Mouse (Mus musculus): ENCODE results near the gene Cntrob. TPM values are rescaled to one million over a fixed set of nuclear protein-coding genes. Genes with fewer than 3 reads are reported as not detected.

The Cntrob gene
- polyA plus RNA-seq, 1 experiment from 2014 or later = 13.9 TPM

DNA sequence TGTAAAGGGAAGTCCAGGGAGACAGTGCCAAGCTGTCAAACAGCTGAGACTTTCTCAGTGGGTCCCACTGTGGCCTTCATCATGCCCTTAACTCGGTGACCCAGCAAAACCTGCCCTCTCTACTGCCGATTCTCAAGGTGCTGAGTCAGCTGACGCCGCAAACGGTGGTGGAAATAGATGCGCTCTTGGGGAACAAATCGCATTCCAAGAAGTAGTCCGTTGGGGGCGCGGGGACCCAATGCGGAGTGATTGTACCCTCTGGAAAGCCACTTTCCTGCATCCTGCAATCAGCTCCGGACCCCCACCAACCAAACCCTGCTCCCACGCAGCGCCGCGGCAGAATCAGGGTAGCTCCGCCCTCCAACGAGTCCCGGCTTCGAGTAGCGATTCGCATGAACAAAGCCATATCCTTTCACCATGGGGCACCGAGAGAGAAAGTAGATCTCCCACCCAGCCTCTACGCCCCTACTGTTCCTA lies 8.4 kb upstream of the Cntrob start:
- H3K27ac ChIP-seq (ENCODE audit: low read depth, low read length) = peak overlapping the region; percentile 71
- H3K36me3 ChIP-seq (ENCODE audit: control insufficient read depth, insufficient read depth, low read length) = no peaks in the 10 kb centered on the region
- no peaks in the 10 kb centered on the region for H3K9me3 ChIP-seq (replicated peaks; ENCODE audit: control insufficient read depth, low read length)
- peak overlapping the region; percentile 56 for H3K4me2 ChIP-seq (ENCODE audit: low read length)
- peak overlapping the region; percentile 67 for H3K9ac ChIP-seq (ENCODE audit: low read length)
- peaks cover 12% of the 10 kb centered on the region for H3K4me1 ChIP-seq (ENCODE audit: control insufficient read depth, insufficient read depth, low read length)
- peak; percentile 93 for DNase-seq (ENCODE audit: low spot score)
- peak overlapping the region; percentile 36 for H3K4me3 ChIP-seq (ENCODE audit: low read depth, low read length)
- under 1% methylated on average over 24 of the region's 24 CpGs for whole genome bisulfite sequencing
- ATAC-seq = peak; percentile 88
- H3K27me3 ChIP-seq (replicated peaks; ENCODE audit: control insufficient read depth, insufficient read depth, low read length) = no peaks in the 10 kb centered on the region

DNA sequence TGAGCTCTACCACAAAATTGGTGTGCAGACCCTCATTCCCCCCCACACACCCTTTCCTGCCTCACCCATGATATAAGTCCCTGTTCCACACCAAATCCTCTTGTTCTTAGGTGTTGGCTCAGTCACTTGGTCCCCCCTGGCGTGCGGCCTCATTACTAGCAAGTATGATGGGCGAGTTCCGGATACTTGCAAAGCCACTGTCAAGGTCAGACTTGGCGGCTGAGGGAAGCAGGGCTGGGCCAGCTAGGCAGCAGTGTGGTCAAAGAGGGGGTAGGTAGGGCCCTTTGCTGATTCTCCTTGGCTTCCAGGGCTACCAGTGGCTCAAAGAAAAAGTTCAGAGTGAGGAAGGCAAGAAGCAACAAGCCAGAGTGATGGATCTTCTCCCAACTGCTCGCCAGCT lies 7.6 kb upstream of the Cntrob start:
- Histone ChIP-seq H3K9ac (ENCODE audit: low read length) (no peak overlapping the region), H3K36me3 (ENCODE audit: control insufficient read depth, insufficient read depth, low read length) (no peaks in the 10 kb centered on the region), H3K4me1 (ENCODE audit: control insufficient read depth, insufficient read depth, low read length) (peaks cover 16% of the 10 kb centered on the region), H3K27me3 (replicated peaks; ENCODE audit: control insufficient read depth, insufficient read depth, low read length) (no peaks in the 10 kb centered on the region), H3K4me3 (ENCODE audit: low read depth, low read length) (no peak overlapping the region), H3K27ac (ENCODE audit: low read depth, low read length) (no peak overlapping the region), H3K4me2 (ENCODE audit: low read length) (no peak overlapping the region), H3K9me3 (replicated peaks; ENCODE audit: control insufficient read depth, low read length) (no peaks in the 10 kb centered on the region)
- no peak for ATAC-seq
- no peak for DNase-seq (ENCODE audit: low spot score)
- 92% methylated on average over 6 of the region's 6 CpGs for WGBS

DNA sequence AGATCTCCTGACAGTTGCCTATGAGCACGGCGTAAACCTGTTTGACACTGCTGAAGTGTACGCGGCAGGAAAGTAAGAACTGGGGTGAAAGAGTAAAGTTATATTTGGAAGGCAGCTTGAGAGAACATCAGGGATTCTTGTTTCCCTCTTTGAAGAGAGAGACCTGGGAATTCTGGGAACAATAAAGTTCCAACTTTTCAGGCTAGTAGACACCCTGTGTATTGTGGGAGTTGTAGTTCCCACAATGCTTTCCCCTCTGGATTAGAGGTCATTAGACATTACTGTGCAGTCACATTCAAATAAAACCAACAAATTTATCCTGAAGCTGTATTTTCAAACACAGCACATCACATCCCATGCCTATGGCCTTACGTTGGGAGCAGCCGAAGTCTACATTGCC lies 4.9 kb upstream of the Cntrob start:
- H3K27ac ChIP-seq (ENCODE audit: low read depth, low read length) = no peak overlapping the region
- H3K36me3 ChIP-seq (ENCODE audit: control insufficient read depth, insufficient read depth, low read length) = no peaks in the 10 kb centered on the region
- no peak overlapping the region for H3K4me2 ChIP-seq (ENCODE audit: low read length)
- H3K9ac ChIP-seq (ENCODE audit: low read length) = no peak overlapping the region
- no peaks in the 10 kb centered on the region for H3K27me3 ChIP-seq (replicated peaks; ENCODE audit: control insufficient read depth, insufficient read depth, low read length)
- DNase-seq (ENCODE audit: low spot score) = no peak
- H3K4me3 ChIP-seq (ENCODE audit: low read depth, low read length) = no peak overlapping the region
- H3K9me3 ChIP-seq (replicated peaks; ENCODE audit: control insufficient read depth, low read length) = no peaks in the 10 kb centered on the region
- no peak for ATAC-seq
- WGBS = 95% methylated on average over 6 of the region's 6 CpGs
- peaks cover 26% of the 10 kb centered on the region for H3K4me1 ChIP-seq (ENCODE audit: control insufficient read depth, insufficient read depth, low read length)

DNA sequence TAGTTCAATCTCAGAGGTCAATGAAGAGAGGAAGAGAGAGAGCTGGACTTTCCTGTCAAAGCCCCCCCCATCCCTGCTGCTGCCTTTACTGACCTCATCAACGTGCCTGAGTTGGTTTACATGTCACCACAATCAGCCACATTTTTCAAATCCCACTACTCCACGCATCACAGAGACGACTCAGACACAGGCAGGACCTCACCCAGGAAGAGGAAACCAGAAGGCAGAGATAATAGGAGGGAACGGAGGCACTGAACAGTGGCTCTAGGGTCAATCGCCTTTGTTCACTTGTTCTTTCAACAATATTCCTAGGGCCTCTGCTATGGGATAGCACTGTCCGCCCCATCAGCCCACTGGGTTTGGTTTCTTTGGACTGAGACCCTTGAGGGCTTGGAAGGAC lies 4.1 kb upstream of the Cntrob start:
- H3K27me3 ChIP-seq (replicated peaks; ENCODE audit: control insufficient read depth, insufficient read depth, low read length) = no peaks in the 10 kb centered on the region
- peaks cover 29% of the 10 kb centered on the region for H3K4me1 ChIP-seq (ENCODE audit: control insufficient read depth, insufficient read depth, low read length)
- no peak overlapping the region for H3K9ac ChIP-seq (ENCODE audit: low read length)
- no peaks in the 10 kb centered on the region for H3K36me3 ChIP-seq (ENCODE audit: control insufficient read depth, insufficient read depth, low read length)
- H3K4me2 ChIP-seq (ENCODE audit: low read length) = no peak overlapping the region
- DNase-seq (ENCODE audit: low spot score) = no peak
- H3K9me3 ChIP-seq (replicated peaks; ENCODE audit: control insufficient read depth, low read length) = no peaks in the 10 kb centered on the region
- 56% methylated on average over 6 of the region's 6 CpGs for WGBS
- no peak for ATAC-seq
- H3K4me3 ChIP-seq (ENCODE audit: low read depth, low read length) = no peak overlapping the region
- no peak overlapping the region for H3K27ac ChIP-seq (ENCODE audit: low read depth, low read length)

DNA sequence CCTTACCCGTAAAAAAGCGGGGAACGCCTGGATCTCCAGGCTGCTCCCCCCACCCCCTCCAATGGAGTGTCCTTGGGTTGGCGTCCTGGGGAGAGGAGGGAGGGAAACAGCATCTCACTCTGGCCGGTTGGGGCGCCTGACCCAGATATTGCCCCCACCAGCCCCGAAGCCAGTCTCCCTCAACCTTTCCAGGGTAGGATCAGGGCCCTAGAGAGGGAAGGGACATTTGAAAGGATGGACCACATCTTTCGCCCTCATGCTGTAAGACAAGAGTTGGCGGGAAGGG lies 3.5 kb upstream of the Cntrob start:
- ATAC-seq (no peak), DNase-seq (ENCODE audit: low spot score) (no peak)
- WGBS = 9% methylated on average over 9 of the region's 9 CpGs
- no peak overlapping the region for H3K27ac ChIP-seq (ENCODE audit: low read depth, low read length)
- H3K9me3 ChIP-seq (replicated peaks; ENCODE audit: control insufficient read depth, low read length) = no peaks in the 10 kb centered on the region
- no peak overlapping the region for H3K4me3 ChIP-seq (ENCODE audit: low read depth, low read length)
- no peaks in the 10 kb centered on the region for H3K36me3 ChIP-seq (ENCODE audit: control insufficient read depth, insufficient read depth, low read length)
- H3K4me1 ChIP-seq (ENCODE audit: control insufficient read depth, insufficient read depth, low read length) = peaks cover 29% of the 10 kb centered on the region
- H3K4me2 ChIP-seq (ENCODE audit: low read length) = peak overlapping the region; percentile 88; the same call in 1 of the 2 replicates
- no peak overlapping the region for H3K9ac ChIP-seq (ENCODE audit: low read length)
- no peaks in the 10 kb centered on the region for H3K27me3 ChIP-seq (replicated peaks; ENCODE audit: control insufficient read depth, insufficient read depth, low read length)

DNA sequence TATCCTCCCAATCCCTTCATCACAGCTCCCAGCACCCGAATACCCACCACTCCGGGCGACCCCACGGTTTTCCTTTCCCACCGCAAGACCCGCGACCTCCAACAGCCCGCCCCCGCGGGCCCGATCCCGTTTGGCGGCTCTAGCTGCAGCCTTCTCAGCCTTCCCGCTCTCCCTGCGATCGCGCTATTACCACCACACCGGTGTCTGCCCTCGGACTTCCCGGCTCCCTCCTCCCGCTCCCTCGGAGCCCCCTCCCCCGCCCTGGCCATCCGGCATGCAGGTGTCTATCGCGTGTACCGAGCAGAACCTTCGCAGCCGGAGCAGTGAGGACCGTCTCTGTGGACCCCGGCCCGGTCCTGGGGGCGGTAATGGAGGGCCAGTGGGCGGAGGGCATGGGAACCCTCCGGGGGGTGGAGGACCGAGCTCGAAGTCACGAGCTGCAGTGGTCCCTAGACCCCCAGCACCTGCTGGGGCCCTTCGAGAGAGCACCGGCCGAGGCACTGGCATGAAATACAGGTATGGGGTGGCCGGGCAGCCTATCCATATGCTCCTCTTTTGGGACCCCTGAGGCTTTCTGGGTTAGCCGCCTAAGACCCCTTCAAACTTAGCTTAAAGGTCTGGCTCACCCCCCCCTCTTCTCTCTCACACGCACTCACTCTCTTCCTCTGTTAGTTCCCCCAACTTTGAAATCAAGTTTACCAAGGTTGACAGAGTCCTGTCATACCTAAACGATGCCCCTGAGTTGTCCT lies 3.0 kb upstream of the Cntrob start:
- peak overlapping the region; percentile 69 for H3K9ac ChIP-seq (ENCODE audit: low read length)
- no peaks in the 10 kb centered on the region for H3K9me3 ChIP-seq (replicated peaks; ENCODE audit: control insufficient read depth, low read length)
- no peaks in the 10 kb centered on the region for H3K27me3 ChIP-seq (replicated peaks; ENCODE audit: control insufficient read depth, insufficient read depth, low read length)
- peak overlapping the region; percentile 48 for H3K4me3 ChIP-seq (ENCODE audit: low read depth, low read length)
- no peak overlapping the region for H3K27ac ChIP-seq (ENCODE audit: low read depth, low read length)
- peak; percentile 27 for DNase-seq (ENCODE audit: low spot score)
- WGBS = 3% methylated on average over 42 of the region's 45 CpGs
- H3K36me3 ChIP-seq (ENCODE audit: control insufficient read depth, insufficient read depth, low read length) = no peaks in the 10 kb centered on the region
- peaks cover 32% of the 10 kb centered on the region for H3K4me1 ChIP-seq (ENCODE audit: control insufficient read depth, insufficient read depth, low read length)
- peak overlapping the region; percentile 88 for H3K4me2 ChIP-seq (ENCODE audit: low read length)
- peak; percentile 13 for ATAC-seq

DNA sequence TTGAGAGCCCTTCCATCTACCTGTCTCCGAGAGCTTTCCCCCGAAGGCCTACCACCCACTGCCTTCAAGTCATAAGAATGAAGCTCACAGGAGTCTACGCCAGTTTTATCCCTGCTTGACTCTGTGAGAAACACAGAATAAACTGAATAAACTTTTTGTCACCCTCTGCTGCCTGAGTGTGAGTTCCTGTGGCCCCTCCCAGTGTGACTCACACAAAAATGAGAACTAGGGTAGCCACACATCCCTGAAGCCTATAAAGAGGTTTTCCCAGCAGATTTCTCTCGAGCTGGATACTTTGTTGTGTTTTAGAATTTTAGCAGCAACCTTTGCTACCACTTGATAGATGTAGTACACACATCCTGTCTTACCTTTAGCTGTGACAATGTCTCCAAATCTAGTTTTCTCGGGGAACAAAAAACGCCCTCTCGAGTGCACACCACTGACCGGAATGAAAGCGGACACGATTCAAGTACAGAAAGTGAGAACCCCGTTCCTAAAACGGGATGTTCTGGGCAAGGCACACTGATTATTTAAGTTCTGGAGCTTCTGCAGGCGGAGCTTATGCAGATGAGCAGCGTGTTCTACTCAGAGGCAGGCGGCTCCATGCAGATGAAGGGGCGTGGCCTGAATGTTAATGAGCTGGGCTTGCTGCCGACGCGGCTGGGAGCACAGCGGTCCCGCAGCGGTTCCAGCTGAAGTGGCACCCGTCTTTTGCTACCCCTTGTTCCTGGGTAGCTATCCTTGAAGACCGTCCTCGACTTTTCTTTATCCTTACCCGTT lies 2.2 kb upstream of the Cntrob start, which contains the start of gene Kcnab3:
Gene Kcnab3, plus strand, starts transcription at position 631 of the 780 bp plus-strand sequence.
- H3K9ac ChIP-seq (ENCODE audit: low read length) = peak within 1 kb of the TSS; percentile 69
- peak within 1 kb of the TSS; percentile 88 for H3K4me2 ChIP-seq (ENCODE audit: low read length)
- DNase-seq (ENCODE audit: low spot score) (peak; percentile 96), ATAC-seq (peak; percentile 71)
- H3K27me3 ChIP-seq (replicated peaks; ENCODE audit: control insufficient read depth, insufficient read depth, low read length) = no peaks in the 10 kb centered on the region
- WGBS = 12% methylated on average over 26 of the region's 26 CpGs
- H3K4me3 ChIP-seq (ENCODE audit: low read depth, low read length) = peak within 1 kb of the TSS; percentile 48
- no peak within 1 kb of the TSS for H3K27ac ChIP-seq (ENCODE audit: low read depth, low read length)
- no peaks in the 10 kb centered on the region for H3K9me3 ChIP-seq (replicated peaks; ENCODE audit: control insufficient read depth, low read length)
- no peaks in the 10 kb centered on the region for H3K36me3 ChIP-seq (ENCODE audit: control insufficient read depth, insufficient read depth, low read length)
- H3K4me1 ChIP-seq (ENCODE audit: control insufficient read depth, insufficient read depth, low read length) = peaks cover 31% of the 10 kb centered on the region

DNA sequence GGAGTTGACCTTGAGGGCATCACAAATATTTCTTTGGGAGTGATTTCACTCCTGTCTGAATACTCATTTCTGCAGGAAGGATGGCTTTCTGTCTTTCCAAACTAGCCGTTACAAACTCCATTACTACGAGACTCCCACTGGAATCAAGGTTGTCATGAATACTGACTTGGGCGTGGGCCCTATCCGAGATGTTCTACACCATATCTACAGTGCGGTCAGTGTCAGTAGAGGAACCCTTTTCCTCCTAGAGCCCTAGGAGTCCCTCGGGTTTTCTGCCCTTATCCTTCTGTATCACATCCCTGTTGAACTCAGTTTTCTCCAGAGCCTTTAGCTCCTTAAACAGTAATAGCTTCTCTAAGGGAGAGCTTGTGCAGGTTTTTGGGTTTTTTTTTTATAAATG lies 1.2 kb upstream of the Cntrob start:
- peak overlapping the region; percentile 74 for H3K9ac ChIP-seq (ENCODE audit: low read length)
- H3K4me1 ChIP-seq (ENCODE audit: control insufficient read depth, insufficient read depth, low read length) = peaks cover 31% of the 10 kb centered on the region
- peak overlapping the region; percentile 55; the same call in 1 of the 2 replicates for H3K4me3 ChIP-seq (ENCODE audit: low read depth, low read length)
- DNase-seq (ENCODE audit: low spot score) (no peak), ATAC-seq (no peak)
- H3K4me2 ChIP-seq (ENCODE audit: low read length) = peak overlapping the region; percentile 69
- H3K27me3 ChIP-seq (replicated peaks; ENCODE audit: control insufficient read depth, insufficient read depth, low read length) = no peaks in the 10 kb centered on the region
- H3K27ac ChIP-seq (ENCODE audit: low read depth, low read length) = no peak overlapping the region
- H3K9me3 ChIP-seq (replicated peaks; ENCODE audit: control insufficient read depth, low read length) = no peaks in the 10 kb centered on the region
- 77% methylated on average over 6 of the region's 6 CpGs for WGBS
- H3K36me3 ChIP-seq (ENCODE audit: control insufficient read depth, insufficient read depth, low read length) = peaks cover 8% of the 10 kb centered on the region

Measured in forebrain, embryonic 14.5 days (tissue).